Mouse (Mus musculus) urinary bladder, postnatal 14 days (tissue): ENCODE results near the gene Zfp882.
"Not testable (repeated sequence)": the region's sequence is repeated elsewhere in the genome, so short reads cannot be mapped to it uniquely, and the experiment has no call there.

ENCODE experiments used
- DNase-seq: peaks from one replicate; pipeline ENCODE4 v3.0.0; 2021; ENCODE audit warnings: low spot score

Gene Zfp882

DNA sequence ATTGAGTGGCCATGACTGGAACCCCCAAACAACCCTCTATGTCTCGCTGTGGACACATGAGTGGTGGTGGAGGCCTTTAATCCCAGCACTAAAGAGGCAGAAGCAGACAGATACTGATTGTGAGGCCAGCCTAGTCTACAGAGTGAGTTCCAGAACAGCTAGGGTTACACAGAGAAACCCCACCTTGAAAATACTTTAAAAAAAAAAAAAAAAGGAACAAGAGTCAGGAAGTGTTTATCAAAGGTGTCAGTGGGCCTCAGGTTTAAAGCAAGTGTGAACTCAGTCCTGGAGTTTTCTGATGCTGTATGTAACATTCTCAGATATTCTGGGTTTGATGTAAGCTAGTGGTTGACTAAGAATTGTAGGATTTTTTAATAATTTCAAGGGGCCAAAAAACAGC, 44.1 kb downstream of the Zfp882 start:
- DNase-seq = no peak

DNA sequence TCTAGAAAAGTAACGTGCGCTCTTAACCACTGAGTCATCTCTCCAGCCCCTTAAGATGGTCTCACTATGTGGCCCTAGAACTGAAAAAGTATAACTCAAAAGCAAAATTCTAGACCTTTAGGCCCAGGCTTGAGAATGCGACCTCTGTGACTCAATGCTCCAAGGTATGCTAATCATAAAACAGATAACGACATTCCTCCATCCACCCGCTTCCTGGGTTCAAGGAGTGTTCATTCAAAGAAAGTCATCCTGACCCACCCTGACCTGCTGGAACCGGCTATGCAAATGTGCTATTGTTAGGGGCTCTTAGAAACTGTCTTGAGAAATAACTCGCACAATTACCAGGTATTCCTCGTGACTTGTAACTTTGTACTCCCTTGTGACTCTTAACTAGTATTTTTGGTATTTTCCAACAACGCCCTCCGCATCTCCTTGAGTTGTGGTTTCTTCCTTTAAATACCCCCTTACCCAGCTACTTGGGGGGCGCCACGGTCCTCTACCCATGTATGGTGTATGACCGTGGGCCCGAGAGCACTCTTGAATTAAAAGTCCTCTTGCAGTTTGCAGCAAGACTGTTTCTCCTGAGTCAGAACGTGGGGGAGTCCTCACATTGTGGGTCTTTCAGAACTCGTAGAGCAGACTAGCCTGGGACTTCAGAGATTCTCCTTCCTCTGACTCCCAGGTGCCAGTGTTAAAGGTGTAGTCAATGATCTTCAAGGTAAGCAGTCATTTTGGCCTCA, 44.7 kb downstream of the Zfp882 start:
- not testable (repeated sequence) for DNase-seq

DNA sequence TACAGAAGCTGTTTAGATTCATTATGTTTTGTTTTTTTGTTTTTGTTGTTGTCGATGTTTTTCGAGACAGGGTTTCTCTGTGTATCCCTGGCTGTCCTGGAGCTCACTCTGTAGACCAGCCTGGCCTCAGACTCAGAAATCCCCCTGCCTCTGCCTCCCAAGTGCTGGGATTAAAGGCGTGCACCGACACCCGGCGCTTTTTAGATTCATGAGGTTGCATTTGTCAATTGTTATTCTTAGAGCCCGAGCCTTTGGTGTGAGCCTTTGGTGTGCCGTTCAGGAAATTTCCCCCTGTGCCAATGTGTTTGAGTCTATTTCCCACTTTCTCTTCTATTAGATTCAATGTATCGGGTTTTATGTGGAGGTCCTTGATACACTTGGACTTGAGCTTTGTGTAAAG, 46.3 kb downstream of the Zfp882 start:
- no peak for DNase-seq

DNA sequence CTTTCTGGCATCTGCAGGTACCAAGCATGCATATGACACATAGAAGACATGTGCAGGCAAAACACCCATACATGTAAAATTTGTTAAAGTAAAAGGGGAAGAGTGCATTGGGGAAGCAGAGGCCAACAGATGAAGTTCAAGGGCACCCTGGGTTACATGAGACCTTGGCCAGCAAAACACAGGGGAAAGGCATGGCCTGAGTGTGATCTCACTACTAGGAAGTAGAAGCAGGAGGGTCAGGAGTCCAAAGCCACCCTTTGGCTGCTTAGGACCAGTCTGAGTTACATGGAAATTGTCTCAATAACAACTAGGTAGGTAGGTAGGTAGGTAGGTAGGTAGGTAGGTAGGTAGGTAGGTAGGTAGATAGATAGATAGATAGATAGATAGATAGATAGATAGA, 52.1 kb downstream of the Zfp882 start:
- no peak for DNase-seq

DNA sequence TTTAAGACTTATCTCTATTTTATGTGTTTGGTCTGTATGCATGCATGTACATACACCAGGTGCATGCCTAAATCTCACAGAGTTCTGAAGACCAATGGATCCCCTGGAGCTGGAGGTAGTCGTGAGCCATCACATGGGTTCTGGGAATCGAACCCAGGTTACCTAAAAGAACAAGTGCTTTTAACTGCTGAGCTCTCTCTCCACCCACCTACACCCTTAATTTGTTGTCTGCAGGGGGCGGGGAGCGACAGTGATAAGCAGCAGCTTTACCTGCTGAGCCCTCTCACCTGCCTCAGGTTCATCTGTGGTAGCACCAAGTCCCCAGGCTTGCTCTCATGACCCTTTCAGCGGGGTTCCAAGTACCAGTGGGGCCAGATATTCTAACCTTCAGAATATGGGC, 53.4 kb downstream of the Zfp882 start:
- DNase-seq = no peak

DNA sequence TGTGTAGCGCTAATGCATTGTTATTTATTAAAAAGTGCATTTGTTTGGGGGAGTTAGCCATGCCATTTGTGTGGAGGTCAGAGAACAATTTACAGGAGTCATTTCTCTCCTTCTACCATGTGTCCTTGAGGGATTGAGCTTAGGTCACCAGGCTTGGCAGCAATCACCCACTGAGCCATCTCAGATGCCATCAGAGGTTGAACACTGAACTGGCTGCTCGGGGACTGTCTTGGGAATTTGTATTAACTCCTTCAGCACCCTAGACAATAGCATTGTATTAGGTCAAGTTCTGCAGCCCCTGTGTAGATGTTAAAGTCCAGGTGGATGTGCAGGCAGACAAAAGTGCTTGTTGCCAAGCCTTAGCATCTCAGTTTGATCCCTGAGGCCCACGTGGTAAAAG, 55.6 kb downstream of the Zfp882 start:
- DNase-seq = no peak

DNA sequence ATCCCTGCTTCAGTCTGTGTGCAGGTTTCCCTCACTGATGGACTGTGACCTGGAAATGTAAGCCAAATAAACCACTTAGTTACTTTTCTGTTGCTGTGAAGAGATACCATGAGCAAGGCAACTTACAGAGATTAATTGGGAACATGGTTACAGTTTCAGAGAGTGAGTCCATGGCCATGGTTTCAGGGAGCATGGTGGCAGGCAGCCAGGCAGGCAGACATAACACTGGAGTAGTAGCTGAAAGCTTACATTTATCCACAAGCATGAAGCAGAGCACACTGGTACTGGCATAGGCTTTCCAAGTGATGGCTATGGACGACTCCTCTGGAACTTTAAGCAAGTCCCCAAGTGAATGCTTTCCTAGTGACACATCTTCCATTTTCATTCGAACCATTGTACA, 56.8 kb downstream of the Zfp882 start:
- DNase-seq = no peak
